Mouse (Mus musculus): ENCODE data around the gene Ecm1. TPM values are rescaled to one million over a fixed set of nuclear protein-coding genes. Genes with fewer than 3 reads are reported as not detected.

The Ecm1 gene
- 13.1 and 19.6 TPM in 2 replicates for polyA plus RNA-seq (2015; fragmentation: Nextera tagmentation; extraction: Ambion mirVana)

GRCm38 (mm10) chr3:95739353-95740104, at the start of gene Ecm1:
Ecm1 (minus strand) TSS chr3:95739569.

GRCm38 (mm10) chr3:95760106-95760505, 20.7 kb upstream of the Ecm1 start, which contains the start of gene Tars2:
Tars2 (minus strand) TSS chr3:95760206.

GRCm38 (mm10) chr3:95687524-95688421, 51.6 kb downstream of the Ecm1 start, which contains the start of gene Adamtsl4:
Adamtsl4 (minus strand) TSS chr3:95687917.

Small RNAs within 50 kb of the gene (microRNA-seq; reads per million reads assigned to microRNA genes)
- not detected for gene Mir7014

Other genes with a start within 250 kb of the Ecm1 start
- 15.4 and 31.3 TPM in 2 replicates for gene Ctsk, start 240.3 kb downstream of the Ecm1 start, polyA plus RNA-seq (2015; fragmentation: Nextera tagmentation; extraction: Ambion mirVana)
- 38.5 and 40.3 TPM in 2 replicates for gene Ctss, start 212.8 kb downstream of the Ecm1 start, polyA plus RNA-seq (2015; fragmentation: Nextera tagmentation; extraction: Ambion mirVana)
- not detected in 2 replicates for gene Hormad1, start 179.9 kb downstream of the Ecm1 start, polyA plus RNA-seq (2015; fragmentation: Nextera tagmentation; extraction: Ambion mirVana)
- 19.0 and 20.1 TPM in 2 replicates for gene Golph3l, start 150.6 kb downstream of the Ecm1 start, polyA plus RNA-seq (2015; fragmentation: Nextera tagmentation; extraction: Ambion mirVana)
- 125 and 136 TPM in 2 replicates for gene Ensa, start 114.6 kb downstream of the Ecm1 start, polyA plus RNA-seq (2015; fragmentation: Nextera tagmentation; extraction: Ambion mirVana)
- gene Mcl1, start 80.8 kb downstream of the Ecm1 start, polyA plus RNA-seq (2015; fragmentation: Nextera tagmentation; extraction: Ambion mirVana) = 37.3 and 47.5 TPM in 2 replicates
- gene Adamtsl4, start 51.7 kb downstream of the Ecm1 start, polyA plus RNA-seq (2015; fragmentation: Nextera tagmentation; extraction: Ambion mirVana) = 3.1 TPM in 2 replicates
- 36.3 and 41.3 TPM in 2 replicates for gene Tars2, start 20.6 kb upstream of the Ecm1 start, polyA plus RNA-seq (2015; fragmentation: Nextera tagmentation; extraction: Ambion mirVana)
- 18.6 and 19.4 TPM in 2 replicates for gene Rprd2, start 79.3 kb upstream of the Ecm1 start, polyA plus RNA-seq (2015; fragmentation: Nextera tagmentation; extraction: Ambion mirVana)
- 15.8 and 22.0 TPM in 2 replicates for gene Prpf3, start 116.3 kb upstream of the Ecm1 start, polyA plus RNA-seq (2015; fragmentation: Nextera tagmentation; extraction: Ambion mirVana)
- 266 and 288 TPM in 2 replicates for gene Mrps21, start 131.9 kb upstream of the Ecm1 start, polyA plus RNA-seq (2015; fragmentation: Nextera tagmentation; extraction: Ambion mirVana)
- 6.5 and 7.3 TPM in 2 replicates for gene Ciart, start 142.7 kb upstream of the Ecm1 start, polyA plus RNA-seq (2015; fragmentation: Nextera tagmentation; extraction: Ambion mirVana)
- gene BC028528, start 152.4 kb upstream of the Ecm1 start, polyA plus RNA-seq (2015; fragmentation: Nextera tagmentation; extraction: Ambion mirVana) = 22.7 and 24.3 TPM in 2 replicates
- gene Aph1a, start 154.4 kb upstream of the Ecm1 start, polyA plus RNA-seq (2015; fragmentation: Nextera tagmentation; extraction: Ambion mirVana) = 36.6 and 37.6 TPM in 2 replicates
- gene Car14, start 165.1 kb upstream of the Ecm1 start, polyA plus RNA-seq (2015; fragmentation: Nextera tagmentation; extraction: Ambion mirVana) = 4.6 and 7.2 TPM in 2 replicates
- gene Anp32e, start 189.7 kb upstream of the Ecm1 start, polyA plus RNA-seq (2015; fragmentation: Nextera tagmentation; extraction: Ambion mirVana) = 80.1 and 84.7 TPM in 2 replicates